Mouse (Mus musculus): ENCODE data around the gene Mlf1. TPM values are rescaled to one million over a fixed set of nuclear protein-coding genes. Genes with fewer than 3 reads are reported as not detected.

The Mlf1 gene
- total RNA-seq, 2 experiments from 2014 or later = 363 to 411 TPM

- H3K4me3 ChIP-seq = no peak overlapping the region
- DNase-seq = peak; percentile 86
- intact Hi-C loops (cut with DNase I) = no loop called here
- no peak for TF ChIP-seq CTCF (IDR thresholded peaks at IDR 0.05)
- peak overlapping the region; percentile 85 for H3K27ac ChIP-seq
Measured at GRCm38 (mm10) chr3:67367481-67367880, 6.4 kb upstream of the Mlf1 start.

- peak overlapping the region; percentile 85 for H3K27ac ChIP-seq
- no peak for DNase-seq
- peak; percentile 29 for TF ChIP-seq CTCF (IDR thresholded peaks at IDR 0.05)
- intact Hi-C loops (cut with DNase I) = no loop called here
- H3K4me3 ChIP-seq = no peak overlapping the region
Measured at GRCm38 (mm10) chr3:67369407-67370079, 4.4 kb upstream of the Mlf1 start.

- no peak for DNase-seq
- no peak for TF ChIP-seq CTCF (IDR thresholded peaks at IDR 0.05)
- intact Hi-C loops (cut with DNase I) = no loop called here
- peak overlapping the region; percentile 82 for H3K27ac ChIP-seq
- peak overlapping the region; percentile 48 for H3K4me3 ChIP-seq
Measured at GRCm38 (mm10) chr3:67372194-67372593, 1.7 kb upstream of the Mlf1 start.

- peak overlapping the region; percentile 90 for H3K27ac ChIP-seq
- peak; percentile 87 for DNase-seq
- TF ChIP-seq CTCF (IDR thresholded peaks at IDR 0.05) = no peak
- intact Hi-C loops (cut with DNase I) = no loop called here
- peak overlapping the region; percentile 71 for H3K4me3 ChIP-seq
Measured at GRCm38 (mm10) chr3:67372781-67373180, 1.1 kb upstream of the Mlf1 start.

GRCm38 (mm10) chr3:67374360-67374778, 472 bp downstream of the Mlf1 start:
- peak overlapping the region; percentile 71 for H3K4me3 ChIP-seq
- DNase-seq = peak; percentile 28
- H3K27ac ChIP-seq = peak overlapping the region; percentile 90
- intact Hi-C loops (cut with DNase I) = no loop called here
- TF ChIP-seq CTCF (IDR thresholded peaks at IDR 0.05) = no peak

- no peak for TF ChIP-seq CTCF (IDR thresholded peaks at IDR 0.05)
- peak; percentile 21 for DNase-seq
- intact Hi-C loops (cut with DNase I) = no loop called here
- peak within 1 kb of the TSS; percentile 71 for H3K4me3 ChIP-seq
- peak within 1 kb of the TSS; percentile 90 for H3K27ac ChIP-seq
Measured at GRCm38 (mm10) chr3:67375063-67375462, 1.2 kb downstream of the Mlf1 start, which contains the start of gene Gm17402. Gm17402 (minus strand) TSS chr3:67375163.

- peak overlapping the region; percentile 90; the same call in 1 of the 2 replicates for H3K27ac ChIP-seq
- intact Hi-C loops (cut with DNase I) = loop anchor here (2.0 kb wide), 1 partner anchor 25 kb away; no protein-coding TSS in a partner anchor
- peak; percentile 28 for DNase-seq
- no peak for TF ChIP-seq CTCF (IDR thresholded peaks at IDR 0.05)
- no peak overlapping the region for H3K4me3 ChIP-seq
Measured at GRCm38 (mm10) chr3:67378215-67378614, 4.3 kb downstream of the Mlf1 start.

GRCm38 (mm10) chr3:67429338-67429998, 55.6 kb downstream of the Mlf1 start:
- Histone ChIP-seq H3K4me3 (peak overlapping the region; percentile 73), H3K27ac (peak overlapping the region; percentile 89; the same call in 1 of the 2 replicates)
- peak; percentile 35 for TF ChIP-seq CTCF (IDR thresholded peaks at IDR 0.05)
- intact Hi-C loops (cut with DNase I) = no loop called here
- DNase-seq = no peak

- Histone ChIP-seq H3K4me3 (peak within 1 kb of the TSS; percentile 73), H3K27ac (peak within 1 kb of the TSS; percentile 89)
- TF ChIP-seq CTCF (IDR thresholded peaks at IDR 0.05) = peak; percentile 92
- peak; percentile 93 for DNase-seq
- intact Hi-C loops (cut with DNase I) = loop anchor here (1.0 to 5.0 kb wide), 2 partner anchors 33 to 78 kb away; no protein-coding TSS in a partner anchor
Measured at GRCm38 (mm10) chr3:67429999-67430380, 56.1 kb downstream of the Mlf1 start, which contains the start of gene Gfm1. Gfm1 (plus strand) TSS chr3:67430096.

GRCm38 (mm10) chr3:67434011-67434410, 60.1 kb downstream of the Mlf1 start:
- no peak overlapping the region for H3K27ac ChIP-seq
- no peak overlapping the region for H3K4me3 ChIP-seq
- DNase-seq = no peak
- intact Hi-C loops (cut with DNase I) = loop anchor here (5.0 kb wide), 1 partner anchor 37 kb away; no protein-coding TSS in a partner anchor
- TF ChIP-seq CTCF (IDR thresholded peaks at IDR 0.05) = no peak

- intact Hi-C loops (cut with DNase I) = no loop called here
- peak; percentile 33; the same call in 1 of the 2 replicates for TF ChIP-seq CTCF (IDR thresholded peaks at IDR 0.05)
- no peak for DNase-seq
- Histone ChIP-seq H3K27ac (no peak overlapping the region), H3K4me3 (no peak overlapping the region)
Measured at GRCm38 (mm10) chr3:67447143-67447542, 73.2 kb downstream of the Mlf1 start.

Other genes starting within 250 kb of the Mlf1 start
- not detected for gene Gm17402, start 1.1 kb downstream of the Mlf1 start, total RNA-seq (2021)
- 100 to 1,000 TPM; 104 to 135 TPM for gene Gfm1, start 56.0 kb downstream of the Mlf1 start, total RNA-seq (2021)
- gene Lxn, start 89.8 kb downstream of the Mlf1 start, total RNA-seq (2021) = 1 to 10 TPM in 1 of 2 experiments, under 1 TPM in 1; 0.94 to 1.9 TPM
- 1 to 10 TPM in 1 of 2 experiments, under 1 TPM in 1; 0.23 to 1.0 TPM for gene Rarres1, start 141.4 kb downstream of the Mlf1 start, total RNA-seq (2021)
- gene Mfsd1, start 208.6 kb downstream of the Mlf1 start, total RNA-seq (2021) = 10 to 100 TPM; 23.5 to 26.4 TPM